Mouse (Mus musculus) lung, postnatal 36 days (tissue): ENCODE data around the gene Foxo4.

Source experiments
- DNase-seq: peaks from one replicate; pipeline ENCODE4 v3.0.0; 2022; ENCODE audit warnings: mixed read lengths

Foxo4 gene

DNA sequence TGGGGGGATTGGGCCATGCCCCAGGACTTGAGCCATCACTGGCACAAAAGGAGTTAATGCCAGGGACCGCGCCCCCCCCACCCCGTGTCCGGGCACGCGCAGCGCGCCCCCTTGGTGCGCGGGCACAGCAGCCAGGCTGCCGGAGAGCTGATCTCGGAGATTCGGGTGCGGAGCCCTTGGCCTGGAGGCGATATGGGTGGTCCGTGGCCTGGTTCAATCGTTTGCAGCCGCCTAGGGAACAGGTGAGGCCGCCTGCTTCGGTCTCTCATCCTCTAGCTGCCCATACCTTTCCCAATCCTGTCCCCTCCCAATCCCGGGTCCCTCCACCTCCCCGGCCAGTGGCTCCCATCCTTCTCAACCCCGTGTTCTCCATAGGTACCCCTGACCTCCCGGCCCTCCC lies 44.7 kb downstream of the Foxo4 start, which contains the start of gene Nlgn3:
Gene Nlgn3, plus strand, starts transcription at position 114 of the 400 bp plus-strand sequence.
- no peak for DNase-seq

DNA sequence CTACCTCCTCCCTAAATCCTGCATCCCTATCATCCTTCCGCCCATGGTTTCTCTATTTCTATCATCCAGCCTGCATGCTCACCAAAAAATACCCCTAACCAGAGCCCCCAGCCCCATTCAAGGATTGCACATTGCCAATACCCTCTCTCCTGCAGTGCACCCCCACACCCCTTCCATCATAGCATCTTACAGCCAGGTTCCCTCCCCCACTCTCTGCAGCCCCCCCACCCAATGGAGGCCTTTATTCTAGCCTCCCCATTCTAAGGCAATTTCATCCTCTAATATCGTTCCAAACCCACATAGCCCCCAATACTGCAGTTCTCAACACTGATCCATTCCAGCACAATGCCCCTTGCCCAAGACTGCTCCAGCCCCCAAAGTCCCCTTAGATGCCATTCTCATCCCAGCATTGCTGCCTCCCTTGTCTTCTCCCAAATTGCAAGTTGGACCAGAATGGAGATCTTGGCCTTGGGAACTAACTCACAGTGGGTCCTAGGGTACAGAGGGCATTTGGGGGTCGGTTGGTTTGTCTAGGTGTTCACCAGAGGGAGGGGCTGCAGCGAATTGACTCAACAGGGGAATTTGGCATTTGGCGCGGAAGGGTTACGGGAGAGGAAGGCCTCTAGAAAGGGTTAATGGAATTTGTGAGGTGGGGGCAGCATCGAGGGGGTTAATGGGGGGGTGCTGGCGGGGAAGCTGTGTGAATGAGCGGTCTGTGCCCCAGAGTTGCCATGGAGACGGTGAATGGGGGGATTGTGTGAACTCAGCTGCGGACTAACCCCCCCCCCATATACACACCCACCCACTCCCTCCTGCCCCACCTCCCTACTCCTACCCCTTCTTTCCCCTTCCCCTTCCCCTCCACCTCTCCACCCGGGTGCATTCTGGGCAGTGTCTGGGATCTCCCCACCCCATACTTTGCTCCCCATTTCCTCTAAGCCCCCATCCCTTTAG lies 45.4 kb downstream of the Foxo4 start:
- DNase-seq: no peak

DNA sequence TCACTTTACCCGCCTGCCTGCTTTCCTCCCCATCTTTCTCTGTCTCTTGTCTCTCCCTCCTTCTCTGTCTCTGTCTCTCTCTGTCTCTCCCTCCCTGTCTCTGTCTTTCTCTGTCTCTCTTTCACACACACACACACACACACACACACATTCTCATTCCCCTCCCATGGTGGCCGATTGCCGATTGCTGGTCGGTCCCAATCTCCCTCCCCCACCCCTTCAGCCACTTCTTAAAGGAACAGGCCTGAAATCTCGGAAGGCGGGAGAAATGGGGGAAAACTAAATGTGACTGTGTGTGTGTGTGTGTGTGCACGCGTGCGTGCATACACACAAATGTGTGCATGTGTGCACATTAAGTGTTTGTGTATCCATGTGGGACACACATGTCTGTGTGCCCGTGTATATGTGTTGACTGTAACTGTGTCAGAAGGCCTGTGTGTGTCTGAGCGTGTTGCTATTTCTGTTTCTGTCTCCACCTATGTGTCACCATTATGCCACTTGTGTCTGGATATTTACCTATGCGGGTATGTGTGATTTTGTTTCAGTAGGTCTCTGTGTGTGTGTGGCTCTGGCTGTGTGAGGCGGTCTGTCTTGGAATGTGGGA lies 46.2 kb downstream of the Foxo4 start:
- DNase-seq: no peak

DNA sequence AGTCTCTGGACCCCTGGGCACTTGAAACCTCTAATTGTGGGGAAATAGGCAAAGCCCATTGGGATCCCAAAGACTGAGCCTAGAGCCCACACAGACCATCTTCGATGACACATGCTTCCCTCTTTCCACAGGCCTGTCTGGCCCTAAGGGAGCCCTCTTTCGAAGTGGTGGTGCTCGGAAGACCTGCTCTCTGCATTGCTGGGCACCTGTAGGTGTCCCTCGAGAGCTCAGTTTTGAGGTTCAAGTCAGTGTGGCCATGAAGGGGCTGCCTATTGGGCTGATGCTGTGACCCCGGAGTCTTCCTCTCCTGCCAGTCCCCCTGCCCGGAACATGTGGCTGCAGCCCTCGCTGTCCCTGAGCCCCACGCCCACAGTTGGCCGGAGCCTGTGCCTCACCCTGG lies 47.3 kb downstream of the Foxo4 start:
- no peak for DNase-seq

DNA sequence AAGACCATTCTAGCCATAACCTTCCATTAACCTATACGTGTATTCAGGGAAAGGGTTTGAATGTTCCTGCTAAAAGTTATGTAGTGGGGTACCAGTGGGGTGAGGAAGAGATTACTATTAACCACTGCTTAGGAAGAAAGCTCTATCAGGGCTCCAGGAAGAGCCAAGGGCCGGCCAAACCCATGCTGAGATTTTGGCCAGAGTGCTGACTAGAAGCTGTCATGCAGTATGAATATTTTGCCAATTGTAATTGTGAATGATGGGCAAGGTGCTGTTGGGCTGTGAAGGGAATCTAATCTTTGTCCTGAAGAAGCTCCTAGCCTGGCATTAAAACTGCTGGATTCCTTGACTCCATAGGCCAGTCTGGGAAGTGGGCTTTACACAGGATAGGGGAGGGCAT lies 50.3 kb downstream of the Foxo4 start:
- no peak for DNase-seq

DNA sequence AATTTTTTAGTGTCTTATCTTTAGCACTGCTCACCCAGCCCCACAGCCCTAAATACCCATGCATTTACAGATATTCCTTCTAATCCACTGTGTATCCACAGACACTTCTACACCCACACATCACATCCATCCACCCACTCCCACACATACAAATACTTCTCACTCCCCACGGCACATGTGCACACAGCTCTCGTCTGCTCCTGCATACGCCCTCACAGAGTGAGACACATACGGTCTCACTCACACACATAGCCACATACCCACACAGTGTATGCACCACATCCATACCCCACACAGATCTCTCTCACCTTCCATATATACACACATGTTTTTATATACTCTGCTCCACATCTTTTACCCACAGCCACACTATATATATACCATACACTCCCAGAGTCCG lies 55.0 kb downstream of the Foxo4 start:
- no peak for DNase-seq
